Mouse (Mus musculus) E14TG2a.4 (cell line): Measurements from ENCODE around the gene Plppr5.

Source experiments
- CTCF ChIP-seq: conservative IDR thresholded peaks from 2 replicates; pipeline ENCODE4 v1.5.1; 2014; ENCODE audit warnings: low read length
- POU5F1 ChIP-seq: IDR thresholded peaks from 2 replicates; pipeline ENCODE4 v1.6.1; 2014; ENCODE audit warnings: low read length, borderline replicate concordance

DNA sequence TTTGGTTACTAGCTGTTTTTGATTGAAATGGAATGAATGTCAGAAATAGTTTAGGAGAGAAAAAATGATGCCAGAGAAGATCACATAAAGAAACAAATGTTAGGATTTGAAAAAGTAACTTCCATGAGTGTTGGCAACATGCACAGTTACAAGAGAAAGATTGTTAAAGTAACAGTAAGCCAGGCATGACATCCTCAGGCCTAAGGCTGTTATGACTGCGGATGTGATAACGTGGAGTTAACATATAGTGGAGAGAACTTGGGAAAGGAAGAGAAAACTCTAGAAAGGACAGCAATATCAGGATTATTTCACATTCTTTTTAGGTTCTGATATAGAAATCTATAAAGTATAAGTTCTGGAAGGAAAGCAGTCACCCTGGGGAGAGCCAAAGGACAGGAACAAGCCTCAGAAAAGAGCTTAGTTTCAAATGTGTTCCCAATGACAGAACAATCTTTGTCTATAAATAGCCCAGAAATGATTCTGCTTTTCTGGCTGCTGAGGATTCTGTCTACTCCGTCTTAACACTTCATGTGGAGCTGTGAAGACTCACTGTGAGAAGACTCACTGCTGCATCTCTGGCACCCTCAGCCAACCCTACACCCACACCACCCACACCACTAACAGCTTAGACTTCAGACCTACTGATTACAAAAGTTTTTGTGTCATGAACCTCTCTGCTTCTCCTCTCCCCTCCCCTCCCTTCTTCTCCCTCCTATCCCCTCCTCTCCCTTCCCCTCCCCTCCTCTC lies 142.1 kb downstream of the Plppr5 start:
- TF ChIP-seq CTCF (no peak), POU5F1 (no peak)
